Mouse (Mus musculus): ENCODE results near the gene Sv2b. TPM values are rescaled to one million over a fixed set of nuclear protein-coding genes. Genes with fewer than 3 reads are reported as not detected.

The Sv2b gene
- polyA plus RNA-seq, 2 experiments: 0.02 TPM; not detected in 1

DNA sequence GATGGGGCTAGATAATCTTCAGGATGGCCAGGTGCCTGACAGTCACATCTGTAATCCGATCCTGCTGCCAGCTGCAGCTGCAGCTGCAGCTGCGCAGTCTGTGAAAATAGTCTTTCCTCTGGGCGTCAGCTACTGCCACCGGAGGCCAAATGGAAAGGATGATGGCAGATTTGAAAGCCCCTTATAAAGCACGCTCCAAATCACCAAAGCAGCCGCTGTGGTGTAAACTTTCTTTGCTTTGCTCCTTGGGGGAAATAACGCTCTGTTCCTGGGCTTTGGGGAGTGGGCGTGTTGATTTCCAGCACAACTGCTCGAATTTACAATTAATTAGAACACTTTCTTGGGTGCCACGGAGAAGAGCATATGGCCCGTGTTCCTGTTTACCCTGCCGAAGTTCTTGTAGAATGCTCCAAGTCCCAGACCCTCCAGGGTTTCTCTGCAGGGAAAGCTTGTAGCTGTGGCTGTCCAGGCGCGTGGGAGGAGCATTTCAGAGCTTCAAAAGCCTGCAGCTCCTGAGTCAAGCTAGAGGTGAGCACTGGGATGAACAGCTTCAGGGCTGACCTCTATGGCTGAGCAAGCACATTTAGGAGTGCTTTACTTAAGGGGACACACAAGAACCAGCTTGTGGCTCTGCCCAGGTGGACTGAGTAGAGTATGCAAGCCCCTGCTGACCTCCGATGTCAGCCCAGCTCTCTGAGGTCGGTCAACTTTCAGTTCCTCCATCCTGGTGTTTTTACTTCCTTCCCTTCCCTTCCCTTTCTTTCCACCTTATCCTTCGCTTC, 167.0 kb downstream of the Sv2b start:
- no peak for DNase-seq (ENCODE audit: low read depth in 3 of 3, low spot score in 3 of 3)

DNA sequence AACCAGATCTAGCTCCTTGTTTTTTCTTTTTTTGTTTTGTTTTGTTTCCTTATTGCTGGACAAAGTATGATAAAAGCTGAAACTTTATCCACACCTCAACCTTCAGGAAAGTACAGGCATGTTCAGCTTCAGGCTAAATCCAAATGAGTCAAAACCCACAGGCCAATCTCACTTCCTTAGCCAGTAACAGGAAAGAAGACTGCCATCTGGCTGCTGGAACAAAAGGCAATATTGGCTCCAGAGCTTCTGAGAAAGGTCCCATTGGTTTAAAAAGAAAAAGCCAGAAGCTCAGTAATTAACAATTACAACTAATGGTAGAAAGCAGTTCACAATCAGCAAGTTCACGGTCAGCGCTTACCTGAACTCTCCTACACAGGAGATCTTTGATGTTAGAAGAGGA, 169.8 kb downstream of the Sv2b start:
- WGBS (ENCODE audit: insufficient replicate concordance): 71% methylated on average over 2 of the region's 2 CpGs
- Histone ChIP-seq H3K4me2 (ENCODE audit: low read depth) (no peak overlapping the region), H3K4me3 (ENCODE audit: insufficient read depth in 1 of 2, low read depth in 2 of 2, low read length in 2 of 2) (no peak overlapping the region), H3K4me1 (replicated peaks; ENCODE audit: control insufficient read depth in 2 of 2, insufficient read depth in 2 of 2, low read length in 1 of 2) (no peaks in the 10 kb centered on the region), H3K9ac (replicated peaks) (no peak overlapping the region), H3K27ac (no peak overlapping the region), H3K36me3 (replicated peaks; ENCODE audit: control insufficient read depth, insufficient read depth, low read depth) (no peaks in the 10 kb centered on the region), H3K9me3 (ENCODE audit: control insufficient read depth, low read length) (no peaks in the 10 kb centered on the region), H3K27me3 (ENCODE audit: control insufficient read depth, insufficient read depth, low read length) (no peaks in the 10 kb centered on the region)
- TF ChIP-seq CTCF (IDR thresholded peaks at IDR 0.05; ENCODE audit: low read depth): no peak
- no peak for TF ChIP-seq EP300 (IDR thresholded peaks at IDR 0.05; ENCODE audit: low read depth)
- DNase-seq (ENCODE audit: low read depth in 3 of 3, low spot score in 3 of 3) (no peak), ATAC-seq (ENCODE audit: insufficient read depth) (no peak)

More for the DNA sequence above, 167.0 kb downstream of the Sv2b start:
- WGBS (ENCODE audit: insufficient replicate concordance): 4% methylated on average over 17 of the region's 17 CpGs
- H3K36me3 ChIP-seq (replicated peaks; ENCODE audit: control insufficient read depth, insufficient read depth, low read depth): no peaks in the 10 kb centered on the region
- H3K27me3 ChIP-seq (ENCODE audit: control insufficient read depth, insufficient read depth, low read length): no peaks in the 10 kb centered on the region
- no peaks in the 10 kb centered on the region for H3K9me3 ChIP-seq (ENCODE audit: control insufficient read depth, low read length)
- no peak overlapping the region for H3K27ac ChIP-seq
- no peak for TF ChIP-seq EP300 (IDR thresholded peaks at IDR 0.05; ENCODE audit: low read depth)
- TF ChIP-seq CTCF (IDR thresholded peaks at IDR 0.05; ENCODE audit: low read depth): no peak
- H3K4me2 ChIP-seq (ENCODE audit: low read depth): no peak overlapping the region; the same call in 1 of the 2 replicates
- no peaks in the 10 kb centered on the region for H3K4me1 ChIP-seq (replicated peaks; ENCODE audit: control insufficient read depth in 2 of 2, insufficient read depth in 2 of 2, low read length in 1 of 2)
- H3K9ac ChIP-seq (replicated peaks): no peak overlapping the region
- H3K4me3 ChIP-seq (ENCODE audit: insufficient read depth in 1 of 2, low read depth in 2 of 2, low read length in 2 of 2): no peak overlapping the region
- ATAC-seq (ENCODE audit: insufficient read depth): no peak

DNA sequence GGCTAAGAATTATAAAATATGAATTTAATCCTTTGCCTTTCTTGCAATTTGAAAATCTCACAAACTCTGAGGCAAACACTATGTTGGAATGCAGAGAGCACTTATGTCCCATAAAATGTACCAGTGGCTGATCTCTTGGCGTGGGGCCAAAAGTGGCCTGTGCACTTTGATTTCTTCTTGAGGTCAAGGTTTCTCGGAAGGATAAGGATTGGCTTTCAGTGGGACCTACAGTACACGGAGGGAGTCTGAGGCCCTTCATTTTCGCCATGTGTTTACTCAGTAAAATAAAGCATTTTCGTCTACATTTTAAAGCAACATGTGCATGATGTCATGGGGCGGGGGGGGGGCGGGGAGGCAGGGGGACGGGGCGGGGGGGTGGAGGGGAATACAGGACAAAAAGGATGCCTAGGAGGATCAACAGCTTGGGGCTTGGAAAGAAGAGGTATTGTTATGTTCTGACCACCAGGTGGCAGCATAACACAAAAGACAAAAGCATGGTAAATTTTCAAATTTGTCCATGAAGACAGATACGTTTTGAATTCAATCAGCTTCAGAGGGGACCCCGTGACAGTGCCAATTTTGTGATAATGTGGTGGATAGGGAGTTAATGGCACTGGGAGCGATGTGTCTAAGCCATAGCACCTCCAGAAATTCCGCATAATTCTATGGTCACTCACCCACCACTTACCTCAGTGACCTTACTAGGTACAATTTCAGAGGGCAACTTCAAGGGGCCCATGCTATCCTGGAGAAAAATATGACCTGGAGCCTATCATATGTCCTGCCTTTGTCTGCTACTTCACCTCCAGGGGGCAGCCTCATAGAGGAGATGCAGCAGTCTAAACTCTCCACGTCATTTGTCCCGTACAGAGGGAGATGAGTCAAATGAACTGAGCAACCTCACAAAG, 174.1 kb downstream of the Sv2b start:
- WGBS (ENCODE audit: insufficient replicate concordance): 21% methylated on average over 15 of the region's 15 CpGs
- Histone ChIP-seq H3K9ac (replicated peaks) (no peak overlapping the region), H3K27ac (no peak overlapping the region), H3K27me3 (ENCODE audit: control insufficient read depth, insufficient read depth, low read length) (no peaks in the 10 kb centered on the region), H3K36me3 (replicated peaks; ENCODE audit: control insufficient read depth, insufficient read depth, low read depth) (no peaks in the 10 kb centered on the region), H3K4me3 (ENCODE audit: insufficient read depth in 1 of 2, low read depth in 2 of 2, low read length in 2 of 2) (no peak overlapping the region), H3K9me3 (ENCODE audit: control insufficient read depth, low read length) (no peaks in the 10 kb centered on the region), H3K4me2 (ENCODE audit: low read depth) (no peak overlapping the region), H3K4me1 (replicated peaks; ENCODE audit: control insufficient read depth in 2 of 2, insufficient read depth in 2 of 2, low read length in 1 of 2) (no peaks in the 10 kb centered on the region)
- DNase-seq (ENCODE audit: low read depth in 3 of 3, low spot score in 3 of 3): peak in 2 of 3 experiments; percentile 7 to 28
- TF ChIP-seq CTCF (IDR thresholded peaks at IDR 0.05; ENCODE audit: low read depth) (peak; percentile 46; the same call in 1 of the 2 replicates), EP300 (IDR thresholded peaks at IDR 0.05; ENCODE audit: low read depth) (no peak)
- ATAC-seq (ENCODE audit: insufficient read depth): no peak

DNA sequence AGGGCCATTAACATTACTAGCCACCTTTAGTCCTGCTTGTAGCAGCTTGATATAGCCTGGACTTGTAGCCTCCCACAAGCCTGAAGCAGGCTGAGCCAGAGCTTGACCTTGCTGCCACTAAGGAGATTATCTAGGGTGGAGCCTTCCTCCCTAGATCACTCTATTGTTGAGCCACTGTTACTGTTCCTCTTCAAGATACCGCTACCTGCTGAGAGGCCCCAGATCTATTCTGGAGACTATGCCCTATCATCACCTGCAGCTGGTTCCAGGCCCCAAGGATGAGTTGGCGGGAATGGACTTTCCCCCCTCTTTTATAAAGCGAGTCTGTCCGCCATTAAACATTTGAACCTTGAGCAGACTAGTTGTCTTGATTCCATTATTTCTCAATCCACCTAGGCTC, 181.0 kb downstream of the Sv2b start:
- H3K4me1 ChIP-seq (replicated peaks; ENCODE audit: control insufficient read depth in 2 of 2, insufficient read depth in 2 of 2, low read length in 1 of 2): no peaks in the 10 kb centered on the region
- H3K9me3 ChIP-seq (ENCODE audit: control insufficient read depth, low read length): no peaks in the 10 kb centered on the region
- no peak overlapping the region for H3K27ac ChIP-seq
- H3K4me3 ChIP-seq (ENCODE audit: insufficient read depth in 1 of 2, low read depth in 2 of 2, low read length in 2 of 2): no peak overlapping the region
- no peaks in the 10 kb centered on the region for H3K27me3 ChIP-seq (ENCODE audit: control insufficient read depth, insufficient read depth, low read length)
- no peak overlapping the region for H3K4me2 ChIP-seq (ENCODE audit: low read depth)
- 54% methylated on average over 4 of the region's 4 CpGs for WGBS (ENCODE audit: insufficient replicate concordance)
- H3K9ac ChIP-seq (replicated peaks): no peak overlapping the region
- no peak for ATAC-seq (ENCODE audit: insufficient read depth)
- no peak for DNase-seq (ENCODE audit: low read depth in 3 of 3, low spot score in 3 of 3)
- TF ChIP-seq CTCF (IDR thresholded peaks at IDR 0.05; ENCODE audit: low read depth) (no peak), EP300 (IDR thresholded peaks at IDR 0.05; ENCODE audit: low read depth) (no peak)
- no peaks in the 10 kb centered on the region for H3K36me3 ChIP-seq (replicated peaks; ENCODE audit: control insufficient read depth, insufficient read depth, low read depth)

DNA sequence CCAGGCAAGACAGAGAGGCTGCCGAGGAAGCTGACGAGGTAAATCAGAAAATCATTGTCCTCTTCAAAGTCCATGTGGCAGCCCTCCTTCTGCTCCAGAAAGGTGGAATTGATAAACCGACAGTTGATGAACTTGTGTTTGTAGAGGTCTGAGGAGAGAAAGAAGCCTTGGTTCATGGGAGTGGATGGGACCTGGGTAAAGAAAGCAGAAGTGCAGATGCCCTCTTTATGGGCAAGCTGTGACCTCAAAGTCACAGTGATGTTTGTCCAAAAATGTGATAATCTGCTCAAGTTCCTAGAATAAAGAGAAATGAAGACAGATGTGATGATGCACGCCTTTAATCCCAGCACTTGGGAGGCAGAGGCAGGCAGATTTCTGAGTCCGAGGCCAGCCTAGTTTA, 185.0 kb downstream of the Sv2b start:
- Histone ChIP-seq H3K4me2 (ENCODE audit: low read depth) (no peak overlapping the region), H3K9ac (replicated peaks) (no peak overlapping the region), H3K27me3 (ENCODE audit: control insufficient read depth, insufficient read depth, low read length) (no peaks in the 10 kb centered on the region), H3K27ac (no peak overlapping the region), H3K4me3 (ENCODE audit: insufficient read depth in 1 of 2, low read depth in 2 of 2, low read length in 2 of 2) (no peak overlapping the region), H3K36me3 (replicated peaks; ENCODE audit: control insufficient read depth, insufficient read depth, low read depth) (no peaks in the 10 kb centered on the region), H3K4me1 (replicated peaks; ENCODE audit: control insufficient read depth in 2 of 2, insufficient read depth in 2 of 2, low read length in 1 of 2) (no peaks in the 10 kb centered on the region), H3K9me3 (ENCODE audit: control insufficient read depth, low read length) (no peaks in the 10 kb centered on the region)
- TF ChIP-seq CTCF (IDR thresholded peaks at IDR 0.05; ENCODE audit: low read depth): no peak
- TF ChIP-seq EP300 (IDR thresholded peaks at IDR 0.05; ENCODE audit: low read depth): no peak
- DNase-seq (ENCODE audit: low read depth in 3 of 3, low spot score in 3 of 3): no peak
- 59% methylated on average over 5 of the region's 5 CpGs for WGBS (ENCODE audit: insufficient replicate concordance)
- no peak for ATAC-seq (ENCODE audit: insufficient read depth)

All from liver, embryonic 14.5 days (tissue).